Mouse (Mus musculus): ENCODE measurements around the gene Snrk.

DNA sequence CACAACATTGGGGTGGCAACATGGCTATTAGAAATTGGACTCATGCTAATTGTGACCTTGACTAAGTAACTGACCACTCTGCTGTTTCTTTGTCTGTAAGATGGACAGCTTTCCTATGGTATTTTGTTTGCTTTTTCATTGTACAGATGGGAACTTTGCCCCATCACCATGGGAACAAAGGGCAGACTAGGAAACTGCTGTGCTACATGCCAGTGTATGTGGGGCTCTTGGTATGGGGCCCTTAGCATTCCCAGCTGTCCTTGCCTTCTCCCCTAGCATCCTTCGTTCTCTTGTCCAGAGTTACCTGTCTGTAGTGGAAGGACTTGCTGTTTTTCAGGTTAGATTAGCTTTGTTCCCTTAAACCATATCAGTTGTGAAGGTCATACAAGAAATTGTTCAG, 20.9 kb downstream of the Snrk start:
- TF ChIP-seq CTCF (IDR thresholded peaks at IDR 0.05) = no peak
- TF ChIP-seq EP300 (IDR thresholded peaks at IDR 0.05) = no peak
